Mouse (Mus musculus) megakaryocyte, embryonic 14.5 days (primary cell): Measurements from ENCODE around the gene Cep41.

Experiments used
- FLI1 ChIP-seq: IDR thresholded peaks from 2 replicates; pipeline ENCODE4 v1.6.1; 2012; ENCODE audit warnings: low read length, inconsistent platforms, mixed read lengths
- GATA1 ChIP-seq: IDR thresholded peaks from 3 replicates; pipeline ENCODE4 v1.6.1; 2012; ENCODE audit warnings: mixed read lengths, low read length, inconsistent platforms, borderline replicate concordance

- TF ChIP-seq GATA1, result no peak
- no peak for TF ChIP-seq FLI1
Observed at GRCm38 (mm10) chr6:30667585-30667984, 26.0 kb downstream of the Cep41 start.
